Mouse (Mus musculus): Measurements from ENCODE around the gene Trat1.

DNA sequence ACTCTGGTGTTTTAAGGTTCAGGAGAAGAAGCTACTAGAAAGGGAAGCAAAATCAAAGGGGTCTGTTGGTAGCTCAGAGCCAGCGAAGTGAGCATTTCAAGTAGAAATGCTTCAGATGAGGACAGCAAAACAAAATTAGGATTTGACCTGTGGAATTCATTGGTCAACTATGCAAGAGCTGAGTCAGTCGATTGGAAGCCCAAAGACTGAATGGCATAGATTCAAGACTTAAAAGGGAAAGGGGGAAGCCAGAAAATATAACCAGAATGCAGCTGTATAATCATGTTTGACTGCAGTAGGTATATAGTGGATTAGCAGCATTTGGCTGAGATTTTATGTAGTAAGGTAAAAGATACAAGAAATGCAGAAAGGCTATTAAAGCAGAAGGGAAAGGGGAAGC lies 26.8 kb downstream of the Trat1 start:
- TF ChIP-seq CTCF (conservative IDR thresholded peaks at IDR 0.05; ENCODE audit: insufficient read depth, insufficient read length, low read depth, low read length): no peak
- no peak for TF ChIP-seq POLR2A (IDR thresholded peaks at IDR 0.05; ENCODE audit: low read depth, low read length)

All from kidney, adult 2 months (tissue).